28 mouse cellular contexts compared by ENCODE assay signal in the genomic region with DNA sequence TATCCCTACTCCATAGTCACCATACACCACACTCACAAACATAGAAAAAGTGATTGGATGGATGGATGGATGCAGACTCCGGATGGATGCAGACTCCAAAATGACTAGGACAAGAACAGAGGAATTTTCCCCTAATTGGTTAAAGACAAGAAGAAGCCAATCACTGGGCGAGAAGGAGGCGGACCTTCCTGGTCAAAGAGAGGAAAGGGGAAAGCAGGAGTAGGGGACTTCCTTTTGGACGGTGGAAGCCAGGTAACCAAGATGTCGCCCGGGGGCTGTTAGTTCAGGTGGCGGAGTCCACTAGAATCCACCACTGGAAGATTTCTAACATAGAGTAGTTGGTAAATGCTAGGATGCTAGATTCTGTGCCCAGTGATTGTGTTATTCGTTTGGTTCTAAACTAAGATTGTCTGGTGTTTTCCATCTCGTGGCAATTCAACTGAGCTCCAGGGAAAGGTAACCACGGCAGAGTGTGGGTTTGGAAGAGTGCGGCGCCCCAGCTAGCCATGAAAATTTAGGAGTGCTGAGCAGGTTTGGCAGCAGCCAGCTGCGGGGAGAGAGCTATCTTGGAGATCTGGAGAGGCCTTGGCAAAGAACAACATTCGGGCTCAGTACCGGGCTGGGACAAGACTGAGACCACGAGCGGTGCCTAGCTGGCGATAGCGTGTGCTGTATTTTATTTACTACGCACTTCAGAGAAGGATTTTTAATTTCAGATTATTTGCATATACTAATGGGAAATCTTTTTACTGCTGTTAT. TPM values are rescaled to one million over a fixed set of nuclear protein-coding genes. Genes with fewer than 3 reads are reported as not detected.
DNase-seq lines count a peak whose midpoint lies in the region; ATAC-seq and TF ChIP-seq lines count a peak whose summit lies in the region.
"Had no signal": no experiment of that assay in that cellular context is flagged by ENCODE, and none has a peak within 500 bp of the region (broad histone marks: within the 10 kb centered on the region; RNA-seq: fewer than 3 reads in every experiment).

No protein-coding gene starts in this region.

- 94% methylated on average over 20 of the region's 20 CpGs for WGBS in forebrain, embryonic 15.5 days

- H3K4me1 ChIP-seq in E14TG2a.4 (replicated peaks; ENCODE audit: low read depth, low read length) (peaks cover 42% of the 10 kb centered on the region), ES-E14 (ENCODE audit: control insufficient read depth in 2 of 2, insufficient read depth in 2 of 2, low read length in 2 of 2, poor library complexity in 1 of 2) (peaks cover 0 to 2% of the 10 kb centered on the region in 2 experiments; a peak in 1 of 4 replicates)
- H3K4me1 ChIP-seq in forebrain, embryonic 15.5 days: no peaks in the 10 kb centered on the region
- H3K4me1 ChIP-seq: forebrain, embryonic 10.5 days; forebrain, embryonic 13.5 days had no signal

- peak; percentile 60 for DNase-seq in gastrocnemius, adult 2 months
- DNase-seq in gastrocnemius, adult 18-20 months (ENCODE audit: low spot score): no peak
- DNase-seq in ES-E14 (ENCODE audit: low read depth, low spot score): no peak
- DNase-seq in yolk sac, embryonic 10.5 days (ENCODE audit: low spot score): peak; percentile 35
- DNase-seq: adrenal gland, adult 8-10 months; adrenal gland, postnatal 25 days; cerebellum, adult 11-12 months; cerebellum, adult 8-10 months; cerebellum, postnatal 10 days; cerebellum, postnatal 36 days; forebrain, postnatal 0 days; gastrocnemius, postnatal 10 days; gastrocnemius, postnatal 36 days; heart, postnatal 14 days; heart, postnatal 4 days had no signal

- peak overlapping the region; percentile 87 for H3K27ac ChIP-seq in gastrocnemius, adult 2 months
- peak overlapping the region; percentile 97 for H3K27ac ChIP-seq in ES-E14 (ENCODE audit: insufficient read depth, low read depth, low read length, poor library complexity, severe bottlenecking)
- H3K27ac ChIP-seq in forebrain, embryonic 15.5 days (replicated peaks): no peak overlapping the region
- H3K27ac ChIP-seq: forebrain, embryonic 10.5 days; forebrain, embryonic 13.5 days; heart, embryonic 10.5 days; heart, embryonic 13.5 days; hindbrain, embryonic 14.5 days; hindbrain, postnatal 0 days had no signal

- H3K9me3 ChIP-seq in E14TG2a.4 (ENCODE audit: low read length) (peaks cover 6% of the 10 kb centered on the region), ES-E14 (ENCODE audit: control insufficient read depth, insufficient read depth, low read depth, low read length) (no peaks in the 10 kb centered on the region)
- H3K9me3 ChIP-seq in forebrain, embryonic 15.5 days: no peaks in the 10 kb centered on the region
- H3K9me3 ChIP-seq: heart, embryonic 10.5 days had no signal

- TF ChIP-seq CTCF in gastrocnemius, adult 2 months (IDR thresholded peaks at IDR 0.05): no peak
- no peak for TF ChIP-seq CTCF in E14TG2a.4 (conservative IDR thresholded peaks at IDR 0.05; ENCODE audit: low read length)

- H3K4me2 ChIP-seq in forebrain, embryonic 15.5 days (replicated peaks): no peak overlapping the region
- H3K4me2 ChIP-seq: forebrain, embryonic 13.5 days; heart, embryonic 13.5 days; hindbrain, embryonic 14.5 days had no signal

- no peaks in the 10 kb centered on the region for H3K27me3 ChIP-seq in E14TG2a.4 (ENCODE audit: insufficient read depth, low read length)
- H3K27me3 ChIP-seq in forebrain, embryonic 15.5 days: no peaks in the 10 kb centered on the region
- H3K27me3 ChIP-seq: forebrain, embryonic 13.5 days; heart, embryonic 13.5 days; Patski had no signal

- ATAC-seq in granulocyte monocyte progenitor cell, adult 5-6 weeks (replicated peaks; ENCODE audit: poor library complexity, severe bottlenecking): no peak
- no peak for ATAC-seq in forebrain, embryonic 15.5 days (replicated peaks)
- ATAC-seq: activated CD4-positive, CD25-positive, alpha-beta regulatory T cell, adult 4 months; forebrain, embryonic 13.5 days; forebrain, postnatal 0 days; hindbrain, postnatal 0 days; inflammation-experienced regulatory T-cells, adult 6 months; intestine, embryonic 16.5 days; Patski had no signal

- in situ Hi-C loops in ES-E14 (cut with MboI; ENCODE audit: low sequenced_read_pairs in 2 of 2, unreplicated experiment in 2 of 2): no loop called here

- H3K36me3 ChIP-seq in E14TG2a.4 (ENCODE audit: insufficient read depth, low read length) (peaks cover 39% of the 10 kb centered on the region), ES-E14 (ENCODE audit: control insufficient read depth, insufficient read depth, low read length, poor library complexity, severe bottlenecking) (peaks cover 17% of the 10 kb centered on the region)
- peaks cover 15% of the 10 kb centered on the region for H3K36me3 ChIP-seq in forebrain, embryonic 15.5 days

- H3K4me3 ChIP-seq in gastrocnemius, adult 2 months: peak overlapping the region; percentile 11
- peak overlapping the region; percentile 98 for H3K4me3 ChIP-seq in E14TG2a.4 (replicated peaks; ENCODE audit: low read length)
- peak overlapping the region; percentile 87 to 91 for H3K4me3 ChIP-seq in ES-E14 (ENCODE audit: insufficient read depth in 1 of 2, low read depth in 1 of 2, low read length in 2 of 2, poor library complexity in 1 of 2, severe bottlenecking in 1 of 2)
- no peak overlapping the region for H3K4me3 ChIP-seq in forebrain, embryonic 15.5 days
- H3K4me3 ChIP-seq: forebrain, embryonic 10.5 days; forebrain, embryonic 13.5 days; heart, embryonic 10.5 days; heart, embryonic 13.5 days had no signal

- H3K9ac ChIP-seq in ES-E14 (ENCODE audit: insufficient read depth, low read depth, low read length, poor library complexity, severe bottlenecking): peak overlapping the region; percentile 96
- no peak overlapping the region for H3K9ac ChIP-seq in forebrain, embryonic 15.5 days (replicated peaks)
- H3K9ac ChIP-seq: forebrain, embryonic 13.5 days; forebrain, postnatal 0 days; heart, embryonic 13.5 days; hindbrain, embryonic 14.5 days had no signal

- intact Hi-C loops in gastrocnemius, adult 2 months (cut with DNase I): no loop called here

TF ChIP-seq in ES-E14, 5 proteins besides CTCF, POLR2A, EP300 and RAD21:
- TF ChIP-seq MAFK (IDR thresholded peaks at IDR 0.05; ENCODE audit: insufficient read depth, low read depth, low read length) (no peak), ZC3H11A (IDR thresholded peaks at IDR 0.05; ENCODE audit: borderline replicate concordance, low read depth, low read length) (no peak), CHD2 (IDR thresholded peaks at IDR 0.05; ENCODE audit: low read depth, low read length) (no peak), HCFC1 (IDR thresholded peaks at IDR 0.05; ENCODE audit: borderline replicate concordance, insufficient read depth, low read length) (no peak; the same call in 1 of the 2 replicates)

RNA-seq across cellular contexts. Expression of gene Slc25a12, which starts 19.6 kb away (rescaled TPM):
- total RNA-seq in gastrocnemius, adult 2 months (2021): 100 to 1,000 TPM; 344 to 471 TPM
- total RNA-seq in gastrocnemius, adult 18-20 months (2021): 100 to 1,000 TPM; 379 to 427 TPM
- 42.6 and 44.2 TPM in 2 replicates for total RNA-seq in ES-E14 (2012; rRNA removed)
- total RNA-seq in granulocyte monocyte progenitor cell, adult 5-6 weeks (2014; fragmentation: Nextera tagmentation): 84.9 and 94.5 TPM in 2 replicates
- total RNA-seq in granulocyte monocyte progenitor cell, adult 5-6 weeks (2017): 81.2 and 93.9 TPM in 2 replicates
- polyA plus RNA-seq in forebrain, embryonic 15.5 days (2015; fragmentation: Nextera tagmentation; extraction: Ambion mirVana): 74.6 and 82.0 TPM in 2 replicates

RNA-seq across cellular contexts. Expression of gene Hat1, which starts 40.8 kb away (rescaled TPM):
- 10 to 100 TPM; 18.0 to 21.3 TPM for total RNA-seq in gastrocnemius, adult 2 months (2021)
- total RNA-seq in gastrocnemius, adult 18-20 months (2021): 10 to 100 TPM; 16.7 to 18.4 TPM
- 210 and 242 TPM in 2 replicates for total RNA-seq in ES-E14 (2012; rRNA removed)
- 118 and 134 TPM in 2 replicates for total RNA-seq in granulocyte monocyte progenitor cell, adult 5-6 weeks (2014; fragmentation: Nextera tagmentation)
- 194 and 208 TPM in 2 replicates for total RNA-seq in granulocyte monocyte progenitor cell, adult 5-6 weeks (2017)
- 86.8 and 90.1 TPM in 2 replicates for polyA plus RNA-seq in forebrain, embryonic 15.5 days (2015; fragmentation: Nextera tagmentation; extraction: Ambion mirVana)

Comparison
In these comparisons a context has a peak if more than half of its experiments do, and no peak if none do; other contexts are left out.
1. DNase-seq: peak in gastrocnemius, adult 2 months (single experiment) and yolk sac, embryonic 10.5 days (single experiment); none in gastrocnemius, adult 18-20 months (single experiment) and ES-E14 (single experiment).